Mouse (Mus musculus): ENCODE measurements at regions not wholly inside any gene's neighbourhood (a gene's known extent, or its start where the extent isn't known, plus 50 kb on each side); places are given as distances from the start of the nearest gene placed in this dataset.

DNA sequence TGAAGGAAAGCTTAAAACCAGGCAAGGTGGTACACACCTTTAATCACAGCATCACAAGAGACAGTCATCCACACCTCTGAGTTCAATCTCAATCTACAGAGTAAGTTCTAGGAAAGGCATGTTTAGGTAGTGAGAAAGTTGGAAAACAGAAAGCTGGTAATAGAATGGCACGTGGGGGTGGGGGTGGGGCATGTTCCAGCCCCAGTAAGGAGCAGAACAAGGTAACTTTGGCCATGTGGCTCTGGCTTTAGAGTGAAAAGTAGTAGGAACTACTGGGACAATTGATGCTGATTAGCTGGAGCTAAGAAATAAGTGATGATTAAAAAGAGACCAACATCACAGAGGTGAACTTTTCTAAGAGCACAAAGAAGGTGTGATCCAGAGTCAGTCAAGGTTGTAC is 532.2 kb upstream of the Pou3f4 start:
- Histone ChIP-seq H3K27me3 (ENCODE audit: control insufficient read depth in 1 of 2, insufficient read depth in 2 of 2, low read length in 2 of 2) (no peaks in the 10 kb centered on the region), H3K9ac (ENCODE audit: control insufficient read depth, low read depth, low read length, poor library complexity, severe bottlenecking) (peak overlapping the region; percentile 54), H3K36me3 (ENCODE audit: control insufficient read depth in 1 of 2, insufficient read depth in 2 of 2, low read length in 2 of 2) (peaks cover 0 to 45% of the 10 kb centered on the region in 2 experiments; a peak in 3 of 4 replicates), H3K4me3 (ENCODE audit: control insufficient read depth in 1 of 2, insufficient read depth in 1 of 2, low read depth in 2 of 2, low read length in 2 of 2) (peak overlapping the region; percentile 48 to 98; a peak in 3 of 4 replicates), H3K79me2 (ENCODE audit: control insufficient read depth, insufficient read depth, low read length, poor library complexity) (peaks cover 32% of the 10 kb centered on the region), H3K27ac (ENCODE audit: control insufficient read depth, low read depth, low read length) (peak overlapping the region; percentile 93), H3K4me1 (ENCODE audit: control insufficient read depth in 1 of 2, insufficient read depth in 2 of 2, low read length in 2 of 2) (peaks cover 16 to 32% of the 10 kb centered on the region in 2 experiments), H3K9me3 (replicated peaks; ENCODE audit: insufficient read depth, low read length) (no peaks in the 10 kb centered on the region)
- DNase-seq (ENCODE audit: low read depth, low spot score): no peak
- TF ChIP-seq E2F4 (IDR thresholded peaks at IDR 0.05; ENCODE audit: borderline replicate concordance, low read depth, low read length) (no peak), MXI1 (IDR thresholded peaks at IDR 0.05; ENCODE audit: low read depth, low read length) (peak; percentile 65; the same call in 1 of the 2 replicates), POLR2AphosphoS5 (IDR thresholded peaks at IDR 0.05; ENCODE audit: borderline replicate concordance, low read depth, low read length) (no peak), TAL1 (IDR thresholded peaks at IDR 0.05; ENCODE audit: low read length) (no peak), CTCF (IDR thresholded peaks at IDR 0.05 in 2 of 3, conservative IDR thresholded peaks at IDR 0.05 in 1 of 3; ENCODE audit: control insufficient read depth in 1 of 3, insufficient read depth in 1 of 3, low read depth in 2 of 3, low read length in 3 of 3, poor library complexity in 1 of 3, severe bottlenecking in 1 of 3) (no peak), NELFE (IDR thresholded peaks at IDR 0.05; ENCODE audit: low read depth, low read length) (no peak), ZMIZ1 (IDR thresholded peaks at IDR 0.05; ENCODE audit: low read depth, low read length) (no peak), TCF12 (IDR thresholded peaks at IDR 0.05; ENCODE audit: low read depth, low read length) (no peak), GATA1 (IDR thresholded peaks at IDR 0.05; ENCODE audit: low read depth, low read length) (no peak), GABPA (IDR thresholded peaks at IDR 0.05; ENCODE audit: low read depth, low read length) (no peak), JUND (IDR thresholded peaks at IDR 0.05; ENCODE audit: low read depth, low read length) (no peak), USF1 (IDR thresholded peaks at IDR 0.05; ENCODE audit: low read depth, low read length) (peak; percentile 26; the same call in 1 of the 2 replicates), POLR2AphosphoS2 (IDR thresholded peaks at IDR 0.05; ENCODE audit: low read length) (no peak), CHD1 (IDR thresholded peaks at IDR 0.05; ENCODE audit: low read depth, low read length) (no peak), CHD2 (IDR thresholded peaks at IDR 0.05; ENCODE audit: low read length) (no peak), BHLHE40 (IDR thresholded peaks at IDR 0.05; ENCODE audit: borderline replicate concordance, low read depth, low read length) (0 out of 2 replicates have a peak, but pooled peaks have one; percentile 11), RAD21 (IDR thresholded peaks at IDR 0.05; ENCODE audit: low read depth, low read length) (no peak), RCOR1 (IDR thresholded peaks at IDR 0.05; ENCODE audit: low read depth, low read length) (no peak), ELF1 (IDR thresholded peaks at IDR 0.05; ENCODE audit: low read depth, low read length) (no peak), MYC (IDR thresholded peaks at IDR 0.05; ENCODE audit: low read depth, low read length) (peak; percentile 82), ZC3H11A (IDR thresholded peaks at IDR 0.05; ENCODE audit: low read depth, low read length) (no peak), MAX (IDR thresholded peaks at IDR 0.05; ENCODE audit: low read length) (peak; percentile 44), HCFC1 (IDR thresholded peaks at IDR 0.05; ENCODE audit: low read depth, low read length) (no peak), MEF2A (IDR thresholded peaks at IDR 0.05; ENCODE audit: extremely low read depth, insufficient replicate concordance, low read depth, low read length, poor library complexity, severe bottlenecking) (no peak), TBP (IDR thresholded peaks at IDR 0.05; ENCODE audit: low read depth, low read length) (no peak)

Data from MEL (cell line).